Mouse (Mus musculus) small intestine, adult 10 weeks (tissue): ENCODE results near the gene Hgfac. TPM values are rescaled to one million over a fixed set of nuclear protein-coding genes. Genes with fewer than 3 reads are reported as not detected.

Experiments
- polyA plus RNA-seq: library from polyadenylated mRNA; stranded (reverse); fragments of 350-450 nt; fragmentation: Illumina TruSeq; extraction: RNeasy Lipid Tissue Mini Kit (QIAGEN cat#74804); gene quantifications from one replicate; pipeline ENCODE4 v1.2.3, GENCODE M21; 2014; ENCODE audit warnings: low replicate concordance

Gene Hgfac
- 0.67 TPM for polyA plus RNA-seq

DNA sequence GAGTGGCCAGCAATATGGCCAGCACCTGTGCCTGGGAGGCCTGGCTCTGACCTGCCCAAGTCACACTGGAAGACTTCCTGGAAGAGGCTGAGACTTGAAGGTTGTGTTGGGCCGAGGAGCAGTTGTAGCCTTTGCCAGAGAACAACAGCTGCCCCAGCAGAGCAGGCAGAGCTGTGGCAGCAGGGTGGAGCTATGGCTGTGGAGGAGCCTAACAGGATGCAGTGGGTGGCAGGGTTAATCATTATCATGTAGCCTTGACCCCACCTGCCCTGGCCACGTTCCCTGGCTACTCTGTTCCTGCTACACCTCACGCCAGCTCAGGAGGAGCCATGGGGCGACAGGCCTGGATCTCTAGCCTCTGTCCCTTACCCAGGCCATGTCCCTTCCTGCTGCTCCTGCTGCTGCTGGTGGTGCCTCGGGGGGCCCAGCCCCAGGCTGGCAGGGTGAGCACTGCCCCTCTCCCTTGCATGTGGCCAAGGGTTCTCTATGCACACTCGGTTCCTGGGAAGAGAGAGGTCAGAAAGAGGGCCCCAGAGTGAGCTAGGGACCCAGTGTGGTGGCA lies at the start of gene Hgfac:
Gene Hgfac (plus strand): TSS at position 242 of the 562 bp plus-strand sequence.

DNA sequence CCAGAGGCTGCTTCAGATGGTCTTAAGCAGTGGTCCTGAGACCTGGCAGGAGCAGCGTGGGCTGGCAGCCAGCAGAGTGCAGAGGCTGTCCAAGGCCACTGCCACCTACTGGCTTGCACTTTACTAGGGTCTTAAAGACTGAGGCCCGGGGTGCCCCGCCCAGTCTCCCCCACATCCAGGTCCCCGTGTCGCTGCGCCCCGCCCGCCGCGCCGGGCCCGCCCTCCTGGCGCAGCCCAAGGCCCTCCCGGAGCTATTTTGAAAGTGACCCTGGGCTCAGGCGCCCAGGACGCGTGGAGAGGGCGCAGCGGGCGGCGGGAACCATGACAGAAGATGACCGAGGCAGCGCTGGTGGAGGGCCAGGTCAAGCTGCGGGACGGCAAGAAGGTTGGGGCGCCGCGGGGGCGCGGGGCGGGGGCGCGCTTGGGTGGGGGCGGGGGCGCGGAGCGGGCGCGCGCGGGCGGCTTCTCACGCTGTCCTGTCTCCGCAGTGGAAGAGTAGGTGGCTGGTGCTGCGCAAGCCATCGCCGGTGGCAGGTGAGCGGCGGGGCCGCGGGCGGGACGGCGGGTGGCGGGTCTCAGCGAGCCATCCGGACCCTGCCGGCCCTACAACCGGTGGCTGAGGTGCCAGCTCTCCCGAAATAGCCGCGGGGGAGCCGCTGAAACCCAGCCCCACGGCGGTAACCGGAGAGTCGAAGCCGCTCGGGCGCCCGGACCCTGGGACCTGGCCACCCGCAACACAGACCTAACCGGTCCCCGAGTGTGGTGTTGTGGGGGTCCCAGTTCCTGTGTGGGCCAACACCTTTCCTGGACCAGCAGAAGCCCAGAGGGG lies 15.5 kb downstream of the Hgfac start, which contains the start of gene Dok7:
Gene Dok7 (plus strand): TSS at position 163 of the 829 bp plus-strand sequence.

Other genes with a start within 250 kb of the Hgfac start
- gene Msantd1, start 133.5 kb upstream of the Hgfac start, polyA plus RNA-seq = not detected
- 5.2 TPM for gene Rgs12, start 92.1 kb upstream of the Hgfac start, polyA plus RNA-seq
- gene Dok7, start 15.3 kb downstream of the Hgfac start, polyA plus RNA-seq = not detected
- gene Lrpap1, start 64.3 kb downstream of the Hgfac start, polyA plus RNA-seq = 2.3 TPM
- gene Adra2c, start 236.8 kb downstream of the Hgfac start, polyA plus RNA-seq = not detected